Mouse (Mus musculus) brain, embryonic 18.5 days (tissue): ENCODE data around the gene Amotl2.

Source experiments
- DNase-seq: peaks from one replicate; pipeline ENCODE4 v3.0.0-alpha.2; 2012; ENCODE audit warnings: low read depth, low spot score

The Amotl2 gene

GRCm38 (mm10) chr9:102777631-102778591 lies 61.4 kb downstream of the Amotl2 start:
- no peak for DNase-seq

- DNase-seq, result no peak
Observed at GRCm38 (mm10) chr9:102779493-102779892, 63.0 kb downstream of the Amotl2 start.
